Mouse (Mus musculus) frontal cortex, postnatal 14 days (tissue): Measurements from ENCODE around the gene Zfp990.
"Not testable (repeated sequence)": the region's sequence is repeated elsewhere in the genome, so short reads cannot be mapped to it uniquely, and the experiment has no call there.

Experiments used
- DNase-seq, 2 experiments: peaks; one replicate each; pipeline ENCODE4 v3.0.0; 2022; ENCODE audit warnings: low spot score in 2 of 2

Zfp990 gene

GRCm38 (mm10) chr4:145586046-145586445 is 75.5 kb downstream of the Zfp990 start:
- not testable (repeated sequence) for DNase-seq
